Mouse (Mus musculus): ENCODE measurements around the gene Tmco4.

The Tmco4 gene

GRCm38 (mm10) chr4:139018976-139019375, 46.3 kb downstream of the Tmco4 start:
- DNase-seq (ENCODE audit: low spot score in 2 of 2): no peak

GRCm38 (mm10) chr4:139019413-139019812, 46.7 kb downstream of the Tmco4 start:
- peak in 1 of 2 experiments; percentile 24 for DNase-seq (ENCODE audit: low spot score in 2 of 2)

- no peak for DNase-seq (ENCODE audit: low spot score in 2 of 2)
Observed at GRCm38 (mm10) chr4:139020385-139020784, 47.7 kb downstream of the Tmco4 start.

- DNase-seq (ENCODE audit: low spot score in 2 of 2): no peak
Observed at GRCm38 (mm10) chr4:139024379-139024778, 51.7 kb downstream of the Tmco4 start.

GRCm38 (mm10) chr4:139030675-139031074, 58.0 kb downstream of the Tmco4 start:
- DNase-seq (ENCODE audit: low spot score in 2 of 2): no peak

- DNase-seq (ENCODE audit: low spot score in 2 of 2): no peak
Observed at GRCm38 (mm10) chr4:139032521-139032920, 59.8 kb downstream of the Tmco4 start.

GRCm38 (mm10) chr4:139033263-139034009, 60.7 kb downstream of the Tmco4 start:
- DNase-seq (ENCODE audit: low spot score in 2 of 2): no peak

- DNase-seq (ENCODE audit: low spot score in 2 of 2): no peak
Observed at GRCm38 (mm10) chr4:139034010-139034367, 61.3 kb downstream of the Tmco4 start.

- DNase-seq (ENCODE audit: low spot score in 2 of 2): no peak
Observed at GRCm38 (mm10) chr4:139034540-139034939, 61.9 kb downstream of the Tmco4 start.

- no peak for DNase-seq (ENCODE audit: low spot score in 2 of 2)
Observed at GRCm38 (mm10) chr4:139034942-139035341, 62.3 kb downstream of the Tmco4 start.

- no peak for DNase-seq (ENCODE audit: low spot score in 2 of 2)
Observed at GRCm38 (mm10) chr4:139035799-139036198, 63.1 kb downstream of the Tmco4 start.

- no peak for DNase-seq (ENCODE audit: low spot score in 2 of 2)
Observed at GRCm38 (mm10) chr4:139037795-139038607, 65.3 kb downstream of the Tmco4 start.

- DNase-seq (ENCODE audit: low spot score in 2 of 2): no peak
Observed at GRCm38 (mm10) chr4:139040084-139040839, 67.6 kb downstream of the Tmco4 start.

- no peak for DNase-seq (ENCODE audit: low spot score in 2 of 2)
Observed at GRCm38 (mm10) chr4:139042611-139043010, 69.9 kb downstream of the Tmco4 start.

GRCm38 (mm10) chr4:139043600-139043999, 70.9 kb downstream of the Tmco4 start:
- DNase-seq (ENCODE audit: low spot score in 2 of 2): no peak

GRCm38 (mm10) chr4:139044566-139044965, 71.9 kb downstream of the Tmco4 start:
- DNase-seq (ENCODE audit: low spot score in 2 of 2): no peak

- no peak for DNase-seq (ENCODE audit: low spot score in 2 of 2)
Observed at GRCm38 (mm10) chr4:139046354-139046753, 73.7 kb downstream of the Tmco4 start.

- DNase-seq (ENCODE audit: low spot score in 2 of 2): no peak
Observed at GRCm38 (mm10) chr4:139048518-139048917, 75.8 kb downstream of the Tmco4 start.

- no peak for DNase-seq (ENCODE audit: low spot score in 2 of 2)
Observed at GRCm38 (mm10) chr4:139052796-139053195, 80.1 kb downstream of the Tmco4 start.

GRCm38 (mm10) chr4:139053391-139053790, 80.7 kb downstream of the Tmco4 start:
- no peak for DNase-seq (ENCODE audit: low spot score in 2 of 2)

GRCm38 (mm10) chr4:139054300-139054923, 81.7 kb downstream of the Tmco4 start:
- DNase-seq (ENCODE audit: low spot score in 2 of 2): no peak

- no peak for DNase-seq (ENCODE audit: low spot score in 2 of 2)
Observed at GRCm38 (mm10) chr4:139055336-139055735, 82.6 kb downstream of the Tmco4 start.

Measured in spleen, postnatal 4 days (tissue).